Mouse (Mus musculus) urinary bladder, postnatal 25 days (tissue): Measurements from ENCODE around the gene Dtd1.
"Not testable (repeated sequence)": the region's sequence is repeated elsewhere in the genome, so short reads cannot be mapped to it uniquely, and the experiment has no call there.

Experiments
- DNase-seq: peaks from one replicate; pipeline ENCODE4 v3.0.0; 2022; ENCODE audit warnings: low spot score

The Dtd1 gene

DNA sequence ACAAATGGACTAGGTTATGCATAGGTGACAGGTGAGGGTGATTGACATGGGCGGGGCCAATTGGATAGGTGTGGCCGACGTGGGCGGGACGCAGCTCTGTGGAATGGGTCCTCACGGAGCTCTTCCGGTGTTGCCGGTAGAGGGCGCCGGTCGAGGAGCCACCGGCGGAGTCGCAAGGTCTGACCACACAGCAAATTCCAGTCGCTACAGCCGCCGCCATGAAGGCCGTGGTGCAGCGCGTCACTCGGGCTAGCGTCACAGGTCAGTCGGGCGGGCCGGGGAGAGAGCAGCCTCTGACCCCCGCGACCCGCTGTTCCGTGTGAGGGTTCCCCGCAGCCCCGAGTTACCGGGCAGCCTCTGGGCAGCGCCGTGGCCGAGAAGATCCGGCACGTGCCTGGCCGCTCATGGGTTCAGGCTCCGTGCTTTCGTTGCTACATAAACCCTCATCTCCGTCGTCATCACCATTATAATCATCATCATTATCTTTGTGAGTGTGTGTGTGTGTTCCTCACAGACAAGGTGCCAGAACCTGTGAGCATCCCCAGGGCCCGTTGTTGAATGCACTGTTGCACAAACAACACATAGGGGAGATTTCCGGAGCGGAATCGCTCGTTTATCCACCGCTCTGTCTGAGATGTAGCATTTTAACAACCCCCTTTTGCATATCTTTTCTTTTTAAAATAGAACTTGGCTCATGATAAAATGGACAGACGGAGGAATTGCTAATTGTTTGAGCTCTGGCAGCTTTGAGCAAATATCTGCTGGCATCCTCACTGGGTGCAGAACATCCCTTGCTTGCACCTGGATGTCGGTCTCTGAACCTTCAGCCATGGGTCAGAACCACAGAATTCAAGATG, at the start of gene Dtd1:
TSS of gene Dtd1 (plus strand) at position 67 of the 857 bp plus-strand sequence.
- peak; percentile 90 for DNase-seq

DNA sequence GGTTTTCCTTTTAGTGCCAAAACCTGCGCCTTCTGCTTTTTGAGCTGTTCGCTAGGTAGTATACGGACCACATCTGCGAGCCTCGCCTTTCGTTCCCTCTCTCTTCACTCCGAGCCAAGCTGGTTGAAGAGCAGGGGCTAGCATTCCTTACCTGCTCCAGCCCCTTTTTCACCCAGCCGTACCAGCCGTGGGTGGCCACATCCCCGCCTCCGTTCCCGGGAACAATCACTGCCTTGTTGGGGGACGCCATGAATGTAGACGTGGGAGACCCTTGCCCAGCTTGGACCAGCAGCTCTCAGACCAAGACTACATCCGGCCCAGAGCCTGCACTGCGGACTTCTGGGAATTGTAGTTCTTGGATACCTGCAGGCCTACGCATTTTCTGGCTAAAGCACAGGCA, 49.2 kb upstream of the Dtd1 start, which contains the start of gene Rbbp9:
TSS of gene Rbbp9 (minus strand) at position 341 of the 400 bp plus-strand sequence.
- peak; percentile 43 for DNase-seq

- DNase-seq, result no peak
Observed at GRCm38 (mm10) chr2:144553905-144554304, 45.8 kb upstream of the Dtd1 start.

DNA sequence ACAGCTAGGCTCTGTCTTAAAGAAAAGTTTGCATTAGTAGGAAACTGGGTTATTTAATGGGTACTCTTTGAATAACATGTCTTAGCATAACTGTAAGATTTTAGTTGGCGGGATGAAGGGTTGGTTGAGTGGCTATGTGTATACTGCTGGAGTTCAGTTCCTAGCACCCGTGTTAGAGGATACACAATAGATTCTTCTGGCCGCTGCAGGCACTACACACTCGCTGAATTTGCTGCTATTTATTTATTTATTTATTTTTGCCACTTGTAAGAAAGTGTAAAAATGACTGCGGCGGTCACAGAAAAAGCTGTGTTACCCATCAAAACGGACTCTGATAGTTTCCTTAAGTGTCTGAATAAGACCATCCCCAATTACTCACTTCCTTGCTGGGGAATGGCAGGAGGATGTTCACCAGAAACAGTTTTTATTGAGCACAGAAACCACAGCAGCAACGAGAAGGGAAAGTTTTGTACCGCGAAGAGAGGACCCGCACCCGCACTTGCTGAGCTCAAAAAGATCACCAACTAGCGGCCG, 44.3 kb upstream of the Dtd1 start:
- no peak for DNase-seq

DNA sequence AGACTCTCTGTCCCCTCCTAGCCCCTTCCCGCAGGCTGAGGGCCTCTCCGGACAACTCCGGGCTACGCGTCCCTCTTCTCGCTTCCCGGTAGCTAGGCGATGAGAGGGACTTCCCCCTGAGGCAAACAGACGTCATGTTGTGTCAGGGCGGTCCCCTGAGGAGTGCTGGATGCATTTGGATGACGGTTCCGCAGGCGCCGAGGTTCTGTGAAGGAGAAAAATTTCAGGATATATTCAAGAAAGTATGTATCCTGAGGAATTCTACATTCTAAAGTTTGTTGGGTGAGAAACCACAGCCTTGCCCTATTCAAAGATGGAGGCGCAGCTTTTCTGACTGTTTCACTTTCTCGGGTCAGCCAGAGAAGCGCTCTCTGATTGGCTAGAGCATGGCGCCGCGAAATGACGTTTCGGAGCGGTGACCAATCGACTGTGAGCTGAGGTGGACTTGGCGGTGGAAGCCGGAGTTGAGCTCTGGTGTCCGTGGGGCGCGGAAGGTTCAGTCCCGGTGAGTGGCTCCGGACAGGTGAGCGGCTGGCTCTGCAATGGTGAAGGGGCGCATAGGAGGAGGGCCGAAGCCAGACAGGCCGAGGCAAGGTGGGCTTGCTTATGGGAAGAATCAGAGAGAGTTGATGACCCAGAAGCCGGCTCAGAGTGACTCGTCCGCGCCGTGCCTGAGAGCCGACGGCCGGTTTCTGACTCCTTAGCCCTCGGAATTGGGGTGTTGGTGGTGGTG, 43.7 kb upstream of the Dtd1 start, which contains the start of gene Sec23b:
TSS of gene Sec23b (plus strand) at position 410 of the 733 bp plus-strand sequence.
- peak; percentile 89 for DNase-seq

GRCm38 (mm10) chr2:144588723-144589122, 11.0 kb upstream of the Dtd1 start:
- DNase-seq, result no peak

DNA sequence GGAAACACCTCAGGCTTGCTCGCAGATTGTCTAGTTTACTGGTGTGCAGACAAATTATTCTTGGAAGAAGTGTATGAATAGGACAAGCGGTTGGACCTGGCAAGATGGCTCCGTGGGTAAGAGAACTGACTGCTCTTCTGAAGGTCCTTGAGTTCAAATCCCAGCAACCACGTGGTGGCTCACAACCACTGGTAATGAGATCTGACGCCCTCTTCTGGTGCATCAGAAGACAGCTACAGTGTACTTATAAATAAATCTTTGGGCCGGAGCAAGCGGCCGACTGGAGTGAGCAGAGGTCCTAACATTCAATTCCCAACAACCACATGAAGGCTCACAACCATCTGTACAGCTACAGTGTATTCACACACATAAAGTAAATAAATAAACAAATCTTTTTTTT, 6.7 kb upstream of the Dtd1 start:
- DNase-seq, result not testable (repeated sequence)

- DNase-seq, result peak; percentile 58
Observed at GRCm38 (mm10) chr2:144593951-144594651, 5.6 kb upstream of the Dtd1 start, which contains the start of gene Smim26. TSS of gene Smim26 (plus strand) at chr2:144594054.

- no peak for DNase-seq
Observed at GRCm38 (mm10) chr2:144598006-144598405, 1.7 kb upstream of the Dtd1 start.

DNA sequence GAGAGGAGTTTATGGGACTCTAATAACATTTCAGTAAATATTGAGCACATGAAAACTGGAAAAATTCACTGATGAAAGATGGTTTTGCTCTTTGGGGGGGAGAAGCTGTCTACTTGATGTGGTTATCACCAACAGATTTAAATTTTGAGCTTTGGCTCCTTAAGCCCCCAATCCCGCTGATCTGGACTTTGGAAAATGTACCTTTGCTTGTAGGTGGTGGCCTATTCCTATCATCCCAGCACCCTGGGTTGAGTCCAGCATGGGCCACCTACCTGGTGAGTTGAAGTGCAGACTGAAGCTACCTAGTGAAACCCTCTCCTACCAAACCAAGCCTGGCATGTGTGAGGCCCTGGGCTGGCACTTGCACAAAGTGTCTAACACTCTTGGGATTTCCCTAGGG, 1.9 kb downstream of the Dtd1 start:
- no peak for DNase-seq

DNA sequence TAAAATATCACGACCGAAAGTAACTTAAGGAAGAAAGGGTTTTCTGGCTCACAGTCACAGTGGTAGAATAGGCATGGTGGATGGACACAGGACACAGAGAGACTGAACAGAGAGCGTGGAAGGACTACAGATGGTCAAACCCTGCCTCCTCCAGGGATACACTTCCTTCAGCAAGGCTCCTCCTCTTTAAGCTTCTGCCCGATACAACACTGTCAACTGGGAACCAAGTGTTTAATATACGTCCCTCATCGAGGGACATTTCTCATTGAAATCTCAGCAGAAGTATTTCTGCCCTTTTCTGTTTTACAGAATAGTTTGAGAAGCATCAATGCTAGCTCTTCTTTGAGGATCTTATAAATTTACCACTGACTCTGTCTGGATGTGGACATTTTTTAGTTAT, 14.3 kb downstream of the Dtd1 start:
- DNase-seq, result no peak

- DNase-seq, result no peak
Observed at GRCm38 (mm10) chr2:144617074-144617874, 17.6 kb downstream of the Dtd1 start.

DNA sequence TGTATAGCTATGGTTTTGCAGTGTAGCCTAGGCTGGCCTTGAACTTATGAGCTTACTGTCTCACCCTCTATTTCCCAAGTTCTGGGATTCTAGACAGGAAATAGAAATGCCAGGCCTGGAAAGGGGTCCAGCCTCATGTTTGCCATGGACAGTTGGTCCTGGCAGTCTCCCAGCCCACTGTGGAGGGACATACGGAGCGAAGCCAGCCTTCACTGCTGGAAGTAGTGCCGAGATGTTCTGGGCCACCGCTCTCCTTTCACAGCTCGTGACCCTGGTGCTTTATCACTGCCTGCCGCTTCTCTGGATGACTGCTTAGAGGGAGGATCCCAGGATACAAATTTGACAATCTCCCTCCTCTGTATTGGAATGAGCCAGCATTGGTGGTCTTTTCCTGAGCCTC, 21.8 kb downstream of the Dtd1 start:
- no peak for DNase-seq

DNA sequence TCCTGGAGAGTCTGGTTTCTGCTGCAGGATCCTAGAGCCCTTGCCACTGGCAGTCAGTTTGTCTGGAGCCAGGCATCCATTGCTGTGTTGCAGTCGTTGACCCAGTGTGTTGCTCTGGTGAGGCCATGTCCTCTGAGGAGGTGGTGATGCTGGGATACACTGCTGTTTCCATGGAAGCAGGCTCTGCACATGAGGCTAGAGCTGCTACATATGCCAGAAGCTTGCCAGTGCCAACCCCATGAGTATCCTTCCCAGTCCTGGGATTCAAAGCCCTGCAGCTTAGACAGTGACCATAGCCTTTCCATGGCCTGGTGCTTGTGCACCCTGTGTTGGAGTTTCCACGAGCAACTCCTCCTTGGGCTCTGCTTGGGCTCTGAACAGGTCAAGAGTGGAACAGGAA, 33.9 kb downstream of the Dtd1 start:
- DNase-seq, result no peak

- DNase-seq, result no peak
Observed at GRCm38 (mm10) chr2:144634231-144634630, 34.5 kb downstream of the Dtd1 start.

- DNase-seq, result no peak
Observed at GRCm38 (mm10) chr2:144634729-144635128, 35.0 kb downstream of the Dtd1 start.

DNA sequence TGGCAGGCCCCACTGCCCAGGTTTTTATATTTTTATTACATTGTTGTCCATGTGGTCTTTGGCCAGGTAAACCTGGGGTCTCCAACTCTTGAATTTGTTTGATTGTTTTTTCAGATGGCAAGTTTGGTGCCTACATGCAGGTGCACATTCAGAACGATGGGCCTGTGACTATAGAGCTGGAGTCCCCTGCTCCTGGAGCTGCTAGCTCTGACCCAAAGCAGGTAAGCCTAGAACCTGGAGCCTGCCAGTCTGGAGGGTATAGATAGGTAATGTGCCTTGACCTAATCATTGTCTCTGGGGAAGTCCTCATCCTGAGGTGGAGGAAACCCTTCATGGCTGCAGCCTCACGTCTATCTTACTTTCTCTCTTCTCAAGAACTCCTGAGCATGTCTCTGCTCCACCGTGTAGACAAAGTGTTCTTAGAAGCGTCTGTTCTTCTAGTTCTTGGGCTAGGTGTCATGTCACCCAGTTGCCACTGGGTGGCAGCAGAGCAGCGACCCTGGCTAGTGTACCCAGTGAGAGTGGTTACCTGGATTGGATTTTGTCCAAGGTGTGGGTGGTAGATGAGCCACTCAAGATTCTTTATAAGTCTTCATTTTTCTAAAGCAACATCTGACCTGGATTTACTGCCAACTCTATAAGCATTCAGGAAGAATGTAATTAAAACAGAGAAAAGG, 36.1 kb downstream of the Dtd1 start:
- peak; percentile 63 for DNase-seq

GRCm38 (mm10) chr2:144637204-144637603, 37.5 kb downstream of the Dtd1 start:
- DNase-seq, result no peak

DNA sequence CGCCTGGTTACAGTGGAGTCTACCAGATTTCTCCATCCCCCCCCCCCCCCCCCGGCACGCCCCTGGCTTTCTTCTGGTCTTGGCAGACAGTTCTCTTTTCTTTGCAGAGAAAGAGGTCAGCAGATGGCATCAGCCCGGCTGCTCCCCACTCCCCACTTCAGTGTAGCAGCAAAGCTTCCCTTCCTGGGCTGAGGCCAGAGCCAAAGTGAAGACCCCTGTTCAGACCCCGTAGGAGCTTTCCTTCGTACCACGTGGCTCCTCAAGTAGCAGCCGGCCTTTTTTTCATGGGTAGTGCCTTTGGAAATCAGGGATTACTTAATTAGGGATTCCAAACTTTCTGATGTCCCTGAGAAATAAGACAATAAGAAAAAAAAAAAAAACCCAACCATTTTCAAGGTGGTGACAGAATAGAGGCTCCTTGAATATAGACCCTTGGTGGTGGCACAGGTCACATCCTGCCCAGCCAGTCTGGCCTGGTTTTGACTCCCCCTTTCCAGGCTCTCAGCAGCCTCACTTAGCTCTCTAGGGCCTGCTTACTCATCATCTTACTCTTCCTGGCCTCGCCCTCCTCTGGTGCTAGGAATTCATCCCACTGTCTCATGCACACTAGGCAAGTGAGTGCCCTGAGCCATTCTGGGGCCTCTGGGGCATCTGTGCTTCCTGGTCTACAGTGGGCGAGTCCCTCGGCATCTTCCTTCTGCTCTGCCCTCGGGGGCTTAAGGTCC, 38.1 kb downstream of the Dtd1 start:
- DNase-seq, result no peak

GRCm38 (mm10) chr2:144638719-144639118, 39.0 kb downstream of the Dtd1 start:
- peak; percentile 28 for DNase-seq
